ENCODE assay signal across 24 mouse cellular contexts in genomic region chr6:101938393-101938985, GRCm38 (mm10).
DNase-seq lines count a peak whose midpoint lies in the region; ATAC-seq and TF ChIP-seq lines count a peak whose summit lies in the region.
"Had no signal": no experiment of that assay in that cellular context is flagged by ENCODE, and none has a peak within 500 bp of the region (broad histone marks: within the 10 kb centered on the region; RNA-seq: fewer than 3 reads in every experiment).

No protein-coding gene starts in this region.

- no peaks in the 10 kb centered on the region for H3K36me3 ChIP-seq in forebrain, embryonic 12.5 days (replicated peaks)
- H3K36me3 ChIP-seq in midbrain, postnatal 0 days (ENCODE audit: insufficient read depth, low read length), result no peaks in the 10 kb centered on the region
- no peaks in the 10 kb centered on the region for H3K36me3 ChIP-seq in kidney, embryonic 15.5 days
- H3K36me3 ChIP-seq: embryonic facial prominence, embryonic 13.5 days; hindbrain, embryonic 15.5 days; liver, embryonic 13.5 days; stomach, embryonic 15.5 days had no signal

- peak overlapping the region; percentile 36; the same call in 1 of the 2 replicates for H3K4me2 ChIP-seq in forebrain, embryonic 12.5 days
- peak overlapping the region; percentile 30; the same call in 1 of the 2 replicates for H3K4me2 ChIP-seq in midbrain, postnatal 0 days (ENCODE audit: low read depth, low read length, poor library complexity, severe bottlenecking)
- no peak overlapping the region for H3K4me2 ChIP-seq in kidney, embryonic 15.5 days
- H3K4me2 ChIP-seq: liver, embryonic 13.5 days; stomach, embryonic 15.5 days had no signal

- peaks cover 24% of the 10 kb centered on the region for H3K27me3 ChIP-seq in forebrain, embryonic 12.5 days
- H3K27me3 ChIP-seq in midbrain, postnatal 0 days (ENCODE audit: insufficient read depth, low read length), result no peaks in the 10 kb centered on the region
- H3K27me3 ChIP-seq in kidney, embryonic 15.5 days, result no peaks in the 10 kb centered on the region
- H3K27me3 ChIP-seq: embryonic facial prominence, embryonic 13.5 days; hindbrain, embryonic 15.5 days; liver, embryonic 13.5 days; Patski; stomach, embryonic 15.5 days had no signal

- ATAC-seq in frontal cortex, adult (ENCODE audit: low TSS enrichment), result peak; percentile 15; the same call in 1 of the 2 replicates
- peak; percentile 84 for ATAC-seq in forebrain, embryonic 12.5 days (ENCODE audit: low FRiP score)
- ATAC-seq in midbrain, postnatal 0 days (ENCODE audit: low FRiP score), result no peak
- no peak for ATAC-seq in kidney, embryonic 15.5 days (replicated peaks; ENCODE audit: low FRiP score)
- ATAC-seq: Patski had no signal

- H3K9me3 ChIP-seq in forebrain, embryonic 12.5 days, result no peaks in the 10 kb centered on the region
- H3K9me3 ChIP-seq in midbrain, postnatal 0 days (ENCODE audit: low read length), result no peaks in the 10 kb centered on the region
- H3K9me3 ChIP-seq in kidney, embryonic 15.5 days (replicated peaks), result no peaks in the 10 kb centered on the region
- H3K9me3 ChIP-seq: embryonic facial prominence, embryonic 13.5 days; hindbrain, embryonic 15.5 days; liver, embryonic 13.5 days; stomach, embryonic 15.5 days had no signal

- DNase-seq in frontal cortex, postnatal 25 days (ENCODE audit: low spot score in 2 of 2), result no peak
- DNase-seq in forelimb bud, embryonic 11.5 days (ENCODE audit: low read depth, low spot score), result peak; percentile 9
- DNase-seq in midbrain, postnatal 0 days (ENCODE audit: low spot score), result no peak
- no peak for DNase-seq in right cerebral cortex, postnatal 36 days (ENCODE audit: low spot score in 2 of 2)
- no peak for DNase-seq in cerebellum, adult 9-11 months
- DNase-seq: cerebellum, adult 11-12 months; cerebellum, postnatal 14 days; gastrocnemius, postnatal 36 days; heart, adult 2 months; heart, postnatal 36 days; kidney, adult 8-10 months; kidney, postnatal 25 days; liver, embryonic 13.5 days; lung, adult 2 months; right cerebral cortex, postnatal 4 days; thymus, postnatal 25 days had no signal

- H3K4me1 ChIP-seq in forebrain, embryonic 12.5 days, result peaks cover 10% of the 10 kb centered on the region
- H3K4me1 ChIP-seq in midbrain, postnatal 0 days (ENCODE audit: insufficient read depth, low read length), result no peaks in the 10 kb centered on the region
- H3K4me1 ChIP-seq in kidney, embryonic 15.5 days, result no peaks in the 10 kb centered on the region
- H3K4me1 ChIP-seq: hindbrain, embryonic 15.5 days; liver, embryonic 13.5 days; stomach, embryonic 15.5 days had no signal

- no peak overlapping the region for H3K9ac ChIP-seq in forebrain, embryonic 12.5 days
- no peak overlapping the region for H3K9ac ChIP-seq in midbrain, postnatal 0 days (replicated peaks; ENCODE audit: low read length, poor library complexity, severe bottlenecking)
- no peak overlapping the region for H3K9ac ChIP-seq in kidney, embryonic 15.5 days
- H3K9ac ChIP-seq: embryonic facial prominence, embryonic 13.5 days; hindbrain, embryonic 15.5 days; liver, embryonic 13.5 days; stomach, embryonic 15.5 days had no signal

- H3K27ac ChIP-seq in forebrain, embryonic 12.5 days, result peak overlapping the region; percentile 50; the same call in 1 of the 2 replicates
- no peak overlapping the region for H3K27ac ChIP-seq in midbrain, postnatal 0 days (ENCODE audit: low read depth, low read length)
- no peak overlapping the region for H3K27ac ChIP-seq in kidney, embryonic 15.5 days
- H3K27ac ChIP-seq: embryonic facial prominence, embryonic 13.5 days; heart, adult 2 months; hindbrain, embryonic 15.5 days; liver, embryonic 13.5 days; stomach, embryonic 15.5 days had no signal

- no peak overlapping the region for H3K4me3 ChIP-seq in forebrain, embryonic 12.5 days (replicated peaks)
- H3K4me3 ChIP-seq in midbrain, postnatal 0 days (ENCODE audit: low read depth, low read length), result no peak overlapping the region
- H3K4me3 ChIP-seq in kidney, embryonic 15.5 days (replicated peaks), result no peak overlapping the region
- H3K4me3 ChIP-seq: embryonic facial prominence, embryonic 13.5 days; erythroblast, embryonic 14.5 days; heart, adult 2 months; hindbrain, embryonic 15.5 days; liver, embryonic 13.5 days; stomach, embryonic 15.5 days had no signal

- no peak for TF ChIP-seq CTCF in midbrain, postnatal 0 days (IDR thresholded peaks at IDR 0.05)

- 23% methylated on average over 4 of the region's 4 CpGs for WGBS in forebrain, embryonic 12.5 days
- 58% methylated on average over 4 of the region's 4 CpGs for WGBS in midbrain, postnatal 0 days
- 90% methylated on average over 4 of the region's 4 CpGs for whole genome bisulfite sequencing in kidney, embryonic 15.5 days

Comparison
In these comparisons a context has a peak if more than half of its experiments do, and no peak if none do; other contexts are left out.
1. ATAC-seq: peak in frontal cortex, adult (single experiment) and forebrain, embryonic 12.5 days (single experiment); none in midbrain, postnatal 0 days (single experiment) and kidney, embryonic 15.5 days (single experiment).